Mouse (Mus musculus): ENCODE measurements around the gene Bmp8b.

DNA sequence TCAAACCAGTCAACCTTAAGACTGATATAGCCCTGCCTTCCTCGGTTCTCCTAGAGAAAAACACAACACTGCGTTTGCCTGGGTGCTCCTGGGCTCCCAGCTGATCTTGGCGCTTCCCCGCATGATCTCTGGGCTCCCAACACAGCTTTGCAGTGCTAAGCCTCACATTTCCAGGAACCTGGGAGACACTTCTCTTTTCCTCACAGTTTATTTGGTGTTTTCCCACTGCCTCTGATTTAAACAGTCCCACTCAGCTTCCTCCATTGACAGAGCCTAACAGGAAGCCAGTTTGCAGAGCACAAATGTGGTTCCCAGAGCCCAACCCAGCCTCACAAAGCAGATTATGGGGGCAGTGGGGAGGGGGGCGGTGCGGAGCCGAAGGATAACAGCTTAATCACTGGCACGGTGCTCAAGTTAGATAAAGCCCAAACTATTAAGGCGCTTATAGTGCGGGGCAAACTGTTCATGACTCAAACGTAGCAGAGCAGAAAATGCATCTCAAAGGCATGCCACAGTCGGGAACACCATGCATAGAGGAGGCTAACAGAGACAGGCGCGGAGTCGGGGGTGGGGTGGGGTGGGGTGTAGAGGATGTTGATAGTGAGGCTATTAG is 57.4 kb downstream of the Bmp8b start:
- TF ChIP-seq MAFK (IDR thresholded peaks at IDR 0.05; ENCODE audit: insufficient read depth, low read depth, low read length) (no peak), CHD2 (IDR thresholded peaks at IDR 0.05; ENCODE audit: low read depth, low read length) (no peak), HCFC1 (IDR thresholded peaks at IDR 0.05; ENCODE audit: borderline replicate concordance, insufficient read depth, low read length) (no peak), ZC3H11A (IDR thresholded peaks at IDR 0.05; ENCODE audit: borderline replicate concordance, low read depth, low read length) (no peak), ZNF384 (IDR thresholded peaks at IDR 0.05; ENCODE audit: low read depth, low read length) (no peak)

All from ES-E14 (cell line).